Mouse (Mus musculus): ENCODE results near the gene Cyp4f14. TPM values are rescaled to one million over a fixed set of nuclear protein-coding genes. Genes with fewer than 3 reads are reported as not detected.

Cyp4f14 gene
- 4.8 and 5.3 TPM in 2 replicates for polyA plus RNA-seq (2012; rRNA removed)

GRCm38 (mm10) chr17:32917131-32917530, at the start of gene Cyp4f14:
TSS of gene Cyp4f14 (minus strand) at chr17:32917342.

GRCm38 (mm10) chr17:32965623-32966290, 48.6 kb upstream of the Cyp4f14 start, which contains the start of gene Zfp472:
TSS of gene Zfp472 (plus strand) at chr17:32965814.

GRCm38 (mm10) chr17:32947215-32947914, 30.2 kb upstream of the Cyp4f14 start, which contains the start of gene Cyp4f13:
TSS of gene Cyp4f13 (minus strand) at chr17:32947402.

GRCm38 (mm10) chr17:32891239-32892180, 25.6 kb downstream of the Cyp4f14 start, which contains the start of gene Zfp870:
TSS of gene Zfp870 (minus strand) at chr17:32891642.

Other genes starting within 250 kb of the Cyp4f14 start
- 3.6 and 3.8 TPM in 2 replicates for gene Cyp4f15, start 231.7 kb downstream of the Cyp4f14 start, polyA plus RNA-seq (2012; rRNA removed)
- 10.1 and 11.7 TPM in 2 replicates for gene Zfp871, start 129.1 kb downstream of the Cyp4f14 start, polyA plus RNA-seq (2012; rRNA removed)
- gene Zfp811, start 107.4 kb downstream of the Cyp4f14 start, polyA plus RNA-seq (2012; rRNA removed): 0.09 and 0.18 TPM in 2 replicates
- gene Zfp799, start 87.1 kb downstream of the Cyp4f14 start, polyA plus RNA-seq (2012; rRNA removed): 9.9 and 13.9 TPM in 2 replicates
- 0.60 and 0.73 TPM in 2 replicates for gene Zfp870, start 25.7 kb downstream of the Cyp4f14 start, polyA plus RNA-seq (2012; rRNA removed)
- 48.1 and 55.6 TPM in 2 replicates for gene Cyp4f13, start 30.1 kb upstream of the Cyp4f14 start, polyA plus RNA-seq (2012; rRNA removed)
- 0.38 and 0.77 TPM in 2 replicates for gene Zfp472, start 48.5 kb upstream of the Cyp4f14 start, polyA plus RNA-seq (2012; rRNA removed)
- 1.9 and 2.7 TPM in 2 replicates for gene Zfp952, start 75.8 kb upstream of the Cyp4f14 start, polyA plus RNA-seq (2012; rRNA removed)
- 0.62 and 0.69 TPM in 2 replicates for gene Zfp763, start 116.1 kb upstream of the Cyp4f14 start, polyA plus RNA-seq (2012; rRNA removed)
- not detected in 2 replicates for gene 4921501E09Rik, start 150.7 kb upstream of the Cyp4f14 start, polyA plus RNA-seq (2012; rRNA removed)
- gene Zfp563, start 172.0 kb upstream of the Cyp4f14 start, polyA plus RNA-seq (2012; rRNA removed): 1.4 and 1.7 TPM in 2 replicates
- gene Morc2b, start 222.3 kb upstream of the Cyp4f14 start, polyA plus RNA-seq (2012; rRNA removed): not detected in 2 replicates

Measured in ovary, adult 2 months (tissue).